Mouse (Mus musculus) embryo, embryonic 10.5 days (tissue): ENCODE measurements at regions not wholly inside any gene's neighbourhood (a gene's known extent, or its start where the extent isn't known, plus 50 kb on each side); places are given as distances from the start of the nearest gene placed in this dataset.
A peak's percentile ranks its signal among the peaks of the same experiment; 100 is the strongest.
"Not testable (repeated sequence)": the region's sequence is repeated elsewhere in the genome, so short reads cannot be mapped to it uniquely, and the experiment has no call there.

Experiments
- DNase-seq: peaks from one replicate; pipeline ENCODE4 v3.0.0-alpha.2; 2015; ENCODE audit warnings: low spot score

DNA sequence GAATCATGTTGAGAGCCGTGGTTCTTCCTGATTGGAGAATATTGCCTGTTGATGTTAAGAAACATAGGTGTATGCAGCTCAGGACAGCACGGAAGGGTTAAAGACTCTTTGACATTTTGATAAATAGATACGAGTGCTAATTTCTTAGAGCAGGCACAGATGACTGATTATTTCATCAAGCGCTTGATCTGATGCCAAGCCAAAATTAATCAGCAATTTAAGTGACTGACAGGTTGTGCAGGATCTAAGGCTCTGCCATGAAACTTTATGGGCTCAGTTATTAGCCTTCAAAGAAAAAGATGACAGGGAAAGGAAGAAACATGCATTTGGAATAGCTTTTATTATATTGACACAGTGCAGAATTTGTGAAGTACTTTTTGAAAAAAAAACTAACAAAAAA lies 157.2 kb upstream of the Gje1 start:
- no peak for DNase-seq

DNA sequence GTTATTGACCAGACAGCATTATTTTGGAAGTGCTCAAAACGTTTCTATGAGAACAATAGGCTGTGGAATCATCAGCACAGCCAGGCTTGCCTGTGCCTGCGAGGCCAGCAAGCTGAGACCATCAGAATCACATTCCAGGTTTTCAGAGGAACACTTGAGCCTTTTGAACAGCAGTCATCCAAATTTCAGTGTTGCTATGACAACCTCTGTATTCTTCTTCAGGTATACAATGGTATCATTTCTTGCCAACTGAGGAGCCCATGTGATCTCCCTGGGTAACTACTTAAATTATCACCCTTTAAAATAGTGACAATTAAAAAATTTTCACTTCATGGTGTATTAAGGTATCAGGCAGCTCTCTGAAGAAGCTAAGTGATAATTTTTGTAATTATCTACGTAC lies 143.2 kb upstream of the Gje1 start:
- peak; percentile 4 for DNase-seq

DNA sequence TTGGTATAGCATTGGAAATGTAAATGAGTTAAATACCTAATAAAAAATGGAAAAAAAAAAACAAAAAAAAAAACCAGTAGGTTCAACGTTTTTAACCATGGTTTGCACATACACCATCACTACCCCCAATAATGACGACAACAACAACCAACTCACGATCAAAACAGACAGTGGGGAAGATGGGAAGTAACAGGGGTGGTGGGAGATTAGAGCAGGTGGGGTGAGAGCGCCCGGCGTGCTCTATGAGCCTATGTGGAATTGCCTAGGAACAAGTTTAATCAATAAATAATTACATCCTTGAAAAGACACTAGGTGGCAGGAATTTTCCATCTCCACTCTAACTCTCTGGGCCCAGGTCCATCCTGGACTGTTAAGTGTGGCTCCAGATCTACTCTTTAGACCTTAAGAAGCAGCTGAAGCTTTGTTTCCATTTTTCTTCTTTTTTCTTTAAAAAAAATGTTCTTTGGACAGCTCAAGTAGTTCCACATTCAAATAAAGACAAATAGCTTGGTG lies 142.2 kb upstream of the Gje1 start:
- DNase-seq, result no peak

DNA sequence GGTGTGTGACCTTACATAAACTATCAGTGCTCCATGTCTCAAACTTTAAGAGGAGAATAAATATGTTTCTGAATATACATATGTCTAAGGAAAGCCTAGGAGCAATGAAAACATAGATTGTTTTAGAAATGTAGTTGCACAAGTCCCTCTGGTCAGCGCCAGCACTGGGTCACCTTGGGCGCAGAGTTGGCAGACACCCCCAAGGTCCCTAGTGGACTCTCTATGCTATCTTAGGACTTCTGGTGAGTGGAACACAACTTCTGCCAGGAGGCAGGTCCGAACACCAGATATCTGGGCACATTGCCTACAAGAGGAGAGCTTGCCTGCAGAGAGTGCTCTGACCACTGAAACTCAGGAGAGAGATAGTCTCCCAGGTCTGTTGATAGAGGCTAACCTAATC lies 128.6 kb upstream of the Gje1 start:
- not testable (repeated sequence) for DNase-seq

DNA sequence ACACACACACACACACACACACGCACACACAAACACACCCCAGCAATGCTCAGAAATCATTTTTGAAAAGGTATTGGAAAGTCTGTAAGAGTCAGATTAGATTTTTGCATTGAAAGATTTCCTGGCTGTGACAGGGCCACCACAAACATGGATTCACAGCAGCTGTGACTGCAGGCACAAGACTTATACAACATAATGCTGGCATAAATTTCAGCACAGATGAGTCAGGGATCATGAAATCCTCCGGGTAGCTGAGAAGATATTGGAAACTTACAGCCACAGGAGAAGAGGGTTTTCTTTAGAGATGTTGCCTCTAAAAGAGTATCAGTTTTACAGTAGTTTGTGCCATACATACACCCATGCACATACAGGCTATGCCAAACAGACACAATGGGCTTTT lies 127.0 kb upstream of the Gje1 start:
- DNase-seq, result no peak
